Comparison of ENCODE assay signal across 8 mouse cellular contexts in genomic region chr13:23562699-23563462, GRCm38 (mm10). TPM values are rescaled to one million over a fixed set of nuclear protein-coding genes. Genes with fewer than 3 reads are reported as not detected.
DNase-seq lines count a peak whose midpoint lies in the region; ATAC-seq lines count a peak whose summit lies in the region.

No protein-coding gene starts in this region.

- H3K9me3 ChIP-seq in heart, embryonic 12.5 days (replicated peaks): no peaks in the 10 kb centered on the region
- H3K9me3 ChIP-seq in limb, embryonic 11.5 days (ENCODE audit: control insufficient read depth, low read length): no peaks in the 10 kb centered on the region

- peak overlapping the region; percentile 52 for H3K4me3 ChIP-seq in heart, embryonic 12.5 days
- peak overlapping the region; percentile 18 for H3K4me3 ChIP-seq in limb, embryonic 11.5 days (ENCODE audit: low read depth, low read length)

- no peaks in the 10 kb centered on the region for H3K27me3 ChIP-seq in heart, embryonic 12.5 days (replicated peaks)
- no peaks in the 10 kb centered on the region for H3K27me3 ChIP-seq in limb, embryonic 11.5 days (ENCODE audit: control insufficient read depth, insufficient read depth, low read length)

- peak; percentile 45 to 69 for DNase-seq in left cerebral cortex, postnatal 14 days (ENCODE audit: low spot score in 2 of 2)
- DNase-seq in left cerebral cortex, adult 8-10 months (ENCODE audit: low spot score in 2 of 2): no peak
- peak; percentile 90 for DNase-seq in ES-CJ7 (ENCODE audit: low read depth, low spot score)
- DNase-seq in cerebellum, postnatal 14 days: peak; percentile 49 to 53
- peak; percentile 64 for DNase-seq in limb, embryonic 11.5 days (ENCODE audit: low spot score)
- no peak for DNase-seq in adrenal gland, postnatal 36 days

- 6% methylated on average over 18 of the region's 18 CpGs for WGBS in heart, embryonic 12.5 days
- WGBS in limb, embryonic 11.5 days: 4% methylated on average over 18 of the region's 18 CpGs

- H3K4me1 ChIP-seq in heart, embryonic 12.5 days (replicated peaks): no peaks in the 10 kb centered on the region
- H3K4me1 ChIP-seq in limb, embryonic 11.5 days (ENCODE audit: control insufficient read depth, insufficient read depth, low read length): no peaks in the 10 kb centered on the region

- peak overlapping the region; percentile 78 for H3K4me2 ChIP-seq in heart, embryonic 12.5 days
- peak overlapping the region; percentile 54 for H3K4me2 ChIP-seq in limb, embryonic 11.5 days (ENCODE audit: low read depth, severe bottlenecking)

- no peaks in the 10 kb centered on the region for H3K36me3 ChIP-seq in heart, embryonic 12.5 days
- H3K36me3 ChIP-seq in limb, embryonic 11.5 days (ENCODE audit: control insufficient read depth, insufficient read depth, low read length): no peaks in the 10 kb centered on the region

- H3K27ac ChIP-seq in heart, embryonic 12.5 days (ENCODE audit: poor library complexity, severe bottlenecking): peak overlapping the region; percentile 98
- peak overlapping the region; percentile 96 for H3K27ac ChIP-seq in limb, embryonic 11.5 days (replicated peaks; ENCODE audit: low read depth, low read length)

- H3K9ac ChIP-seq in heart, embryonic 12.5 days: peak overlapping the region; percentile 62; the same call in 1 of the 2 replicates
- H3K9ac ChIP-seq in limb, embryonic 11.5 days (ENCODE audit: low read length): peak overlapping the region; percentile 53

- intact Hi-C loops in left cerebral cortex, postnatal 14 days (cut with DNase I): no loop called here

- peak; percentile 56 for ATAC-seq in heart, embryonic 12.5 days (ENCODE audit: insufficient number of reproducible peaks, low FRiP score)
- peak; percentile 65; the same call in 1 of the 2 replicates for ATAC-seq in limb, embryonic 11.5 days (ENCODE audit: insufficient number of reproducible peaks, low FRiP score, low TSS enrichment, low read depth)
- peak; percentile 62 for ATAC-seq in monocyte, adult 5-6 weeks (replicated peaks; ENCODE audit: insufficient number of reproducible peaks, low FRiP score, low TSS enrichment, poor library complexity, severe bottlenecking)

RNA-seq across cellular contexts. Expression of gene Hist1h3e, which starts 0.7 kb away (rescaled TPM):
- total RNA-seq in left cerebral cortex, postnatal 14 days (2021): 10 to 100 TPM; 49.1 to 57.1 TPM
- total RNA-seq in left cerebral cortex, adult 8-10 months (2022): 10 to 100 TPM; 43.6 to 61.8 (median 54.4) TPM
- 1.7 and 2.1 TPM in 2 replicates for polyA plus RNA-seq in heart, embryonic 12.5 days (2016; fragmentation: Nextera tagmentation; extraction: Ambion mirVana)
- polyA plus RNA-seq in limb, embryonic 11.5 days (2014; fragmentation: Nextera tagmentation; extraction: Ambion mirVana): 9.6 and 9.8 TPM in 2 replicates
- 12.4 to 48.1 TPM (median 39.4 TPM) in 3 replicates for total RNA-seq in monocyte, adult 5-6 weeks (2017)
- total RNA-seq in adrenal gland, postnatal 36 days (2021): 10 to 100 TPM; 56.1 to 72.9 TPM

RNA-seq across cellular contexts. Expression of gene Hist1h2ae, which starts 8.1 kb away (rescaled TPM):
- 10 to 100 TPM in 1 of 2 experiments, 1 to 10 TPM in 1; 8.2 to 10.1 TPM for total RNA-seq in left cerebral cortex, postnatal 14 days (2021)
- 1 to 10 TPM; 3.0 to 5.2 (median 4.7) TPM for total RNA-seq in left cerebral cortex, adult 8-10 months (2022)
- polyA plus RNA-seq in heart, embryonic 12.5 days (2016; fragmentation: Nextera tagmentation; extraction: Ambion mirVana): 40.3 and 45.8 TPM in 2 replicates
- polyA plus RNA-seq in limb, embryonic 11.5 days (2014; fragmentation: Nextera tagmentation; extraction: Ambion mirVana): 98.4 and 102 TPM in 2 replicates
- total RNA-seq in monocyte, adult 5-6 weeks (2017): 6.1 to 28.4 TPM (median 15.0 TPM) in 3 replicates
- 1 to 10 TPM; 9.2 to 9.6 TPM for total RNA-seq in adrenal gland, postnatal 36 days (2021)

RNA-seq across cellular contexts. Expression of gene Hist1h2bg, which starts 8.3 kb away (rescaled TPM):
- 10 to 100 TPM; 79.2 to 92.9 TPM for total RNA-seq in left cerebral cortex, postnatal 14 days (2021)
- total RNA-seq in left cerebral cortex, adult 8-10 months (2022): 10 to 100 TPM; 60.3 to 72.4 (median 70.0) TPM
- polyA plus RNA-seq in heart, embryonic 12.5 days (2016; fragmentation: Nextera tagmentation; extraction: Ambion mirVana): 4.5 and 4.8 TPM in 2 replicates
- 8.2 and 10.0 TPM in 2 replicates for polyA plus RNA-seq in limb, embryonic 11.5 days (2014; fragmentation: Nextera tagmentation; extraction: Ambion mirVana)
- total RNA-seq in monocyte, adult 5-6 weeks (2017): 86.4 to 193 TPM (median 86.9 TPM) in 3 replicates
- total RNA-seq in adrenal gland, postnatal 36 days (2021): 100 to 1,000 TPM; 105 to 116 TPM

RNA-seq across cellular contexts. Expression of gene Hist1h1d, which starts 9.8 kb away (rescaled TPM):
- total RNA-seq in left cerebral cortex, postnatal 14 days (2021): 1 to 10 TPM; 3.1 to 4.2 TPM
- 1 to 10 TPM; 3.4 to 4.2 (median 3.5) TPM for total RNA-seq in left cerebral cortex, adult 8-10 months (2022)
- 0.21 and 0.26 TPM in 2 replicates for polyA plus RNA-seq in heart, embryonic 12.5 days (2016; fragmentation: Nextera tagmentation; extraction: Ambion mirVana)
- 0.54 and 0.56 TPM in 2 replicates for polyA plus RNA-seq in limb, embryonic 11.5 days (2014; fragmentation: Nextera tagmentation; extraction: Ambion mirVana)
- 16.3 to 25.9 TPM (median 21.9 TPM) in 3 replicates for total RNA-seq in monocyte, adult 5-6 weeks (2017)
- total RNA-seq in adrenal gland, postnatal 36 days (2021): 1 to 10 TPM; 4.5 to 4.9 TPM

RNA-seq across cellular contexts. Expression of gene Hist1h2bf, which starts 11.1 kb away (rescaled TPM):
- total RNA-seq in left cerebral cortex, postnatal 14 days (2021): 10 to 100 TPM; 24.6 to 36.3 TPM
- 10 to 100 TPM; 23.0 to 26.4 (median 24.2) TPM for total RNA-seq in left cerebral cortex, adult 8-10 months (2022)
- polyA plus RNA-seq in heart, embryonic 12.5 days (2016; fragmentation: Nextera tagmentation; extraction: Ambion mirVana): 1.5 and 2.0 TPM in 2 replicates
- polyA plus RNA-seq in limb, embryonic 11.5 days (2014; fragmentation: Nextera tagmentation; extraction: Ambion mirVana): 4.5 and 5.4 TPM in 2 replicates
- 19.2 to 51.4 TPM (median 45.4 TPM) in 3 replicates for total RNA-seq in monocyte, adult 5-6 weeks (2017)
- total RNA-seq in adrenal gland, postnatal 36 days (2021): 10 to 100 TPM; 34.6 to 44.5 TPM

Comparison
In these comparisons a context has a peak if more than half of its experiments do, and no peak if none do; other contexts are left out.
1. DNase-seq: peak in left cerebral cortex, postnatal 14 days (2 of 2), ES-CJ7 (single experiment), cerebellum, postnatal 14 days (2 of 2) and limb, embryonic 11.5 days (single experiment); none in left cerebral cortex, adult 8-10 months (0 of 2) and adrenal gland, postnatal 36 days (0 of 2).
2. Peak in every context shown above with its lines, with median percentiles within 50 percentile points of each other: ATAC-seq.